In genomic region chr10:90718684-90719083, GRCm38 (mm10) we compare ENCODE assay signal across 16 mouse cellular contexts.
"Had no signal": no experiment of that assay in that cellular context is flagged by ENCODE, and none has a peak within 500 bp of the region (broad histone marks: within the 10 kb centered on the region; RNA-seq: fewer than 3 reads in every experiment).

No protein-coding gene starts in this region.

- H3K9me3 ChIP-seq: limb, embryonic 12.5 days; liver, embryonic 15.5 days; midbrain, embryonic 10.5 days; neural tube, embryonic 13.5 days; stomach, embryonic 15.5 days had no signal

- H3K27me3 ChIP-seq: limb, embryonic 12.5 days; liver, embryonic 15.5 days; neural tube, embryonic 13.5 days; stomach, embryonic 15.5 days had no signal

- H3K4me3 ChIP-seq: liver, embryonic 15.5 days; midbrain, embryonic 10.5 days; neural tube, embryonic 13.5 days; stomach, embryonic 15.5 days had no signal

- H3K27ac ChIP-seq: liver, embryonic 15.5 days; midbrain, embryonic 10.5 days; neural tube, embryonic 13.5 days; stomach, embryonic 15.5 days had no signal

- H3K4me2 ChIP-seq: liver, embryonic 11.5 days; liver, embryonic 15.5 days; stomach, embryonic 15.5 days had no signal

- H3K36me3 ChIP-seq: limb, embryonic 12.5 days; liver, embryonic 15.5 days; midbrain, embryonic 10.5 days; neural tube, embryonic 13.5 days; stomach, embryonic 15.5 days had no signal

- H3K9ac ChIP-seq: liver, embryonic 15.5 days; neural tube, embryonic 13.5 days; stomach, embryonic 15.5 days had no signal

- DNase-seq: kidney, adult 18-20 months; kidney, postnatal 25 days; layer of hippocampus, adult 9-11 months; layer of hippocampus, postnatal 36 days; lung, adult 2 months; lung, postnatal 10 days; lung, postnatal 4 days; midbrain, embryonic 14.5 days; right cerebral cortex, postnatal 14 days; thymus, postnatal 36 days had no signal

- H3K4me1 ChIP-seq: liver, embryonic 15.5 days; midbrain, embryonic 10.5 days; neural tube, embryonic 13.5 days; stomach, embryonic 15.5 days had no signal
